Mouse (Mus musculus): ENCODE measurements around the gene Glb1l.
A peak's percentile ranks its signal among the peaks of the same experiment; 100 is the strongest.

The Glb1l gene

GRCm38 (mm10) chr1:75192452-75192851 is 18.2 kb downstream of the Glb1l start:
- DNase-seq (ENCODE audit: low read depth, low spot score) = no peak

- DNase-seq (ENCODE audit: low read depth, low spot score) = peak; percentile 99
Observed at GRCm38 (mm10) chr1:75191622-75192402, 18.8 kb downstream of the Glb1l start, which contains the start of the genes Ankzf1 and Atg9a. Gene Ankzf1 (plus strand): TSS chr1:75192151. Gene Atg9a (minus strand): TSS chr1:75192196.

GRCm38 (mm10) chr1:75191258-75191621 is 19.4 kb downstream of the Glb1l start:
- no peak for DNase-seq (ENCODE audit: low read depth, low spot score)

GRCm38 (mm10) chr1:75190577-75190976 is 20.0 kb downstream of the Glb1l start:
- no peak for DNase-seq (ENCODE audit: low read depth, low spot score)

GRCm38 (mm10) chr1:75187914-75188483 is 22.6 kb downstream of the Glb1l start:
- DNase-seq (ENCODE audit: low read depth, low spot score) = no peak

GRCm38 (mm10) chr1:75187126-75187525 is 23.5 kb downstream of the Glb1l start:
- no peak for DNase-seq (ENCODE audit: low read depth, low spot score)

- no peak for DNase-seq (ENCODE audit: low read depth, low spot score)
Observed at GRCm38 (mm10) chr1:75185495-75185894, 25.1 kb downstream of the Glb1l start.

GRCm38 (mm10) chr1:75182160-75182559 is 28.5 kb downstream of the Glb1l start:
- peak; percentile 43 for DNase-seq (ENCODE audit: low read depth, low spot score)

GRCm38 (mm10) chr1:75181377-75181870 is 29.2 kb downstream of the Glb1l start:
- no peak for DNase-seq (ENCODE audit: low read depth, low spot score)

GRCm38 (mm10) chr1:75180741-75181140 is 29.9 kb downstream of the Glb1l start:
- DNase-seq (ENCODE audit: low read depth, low spot score) = no peak

GRCm38 (mm10) chr1:75180105-75180590 is 30.5 kb downstream of the Glb1l start, which contains the start of gene Abcb6:
Gene Abcb6 (minus strand): TSS chr1:75180392.
- peak; percentile 97 for DNase-seq (ENCODE audit: low read depth, low spot score)

GRCm38 (mm10) chr1:75179334-75180104 is 31.1 kb downstream of the Glb1l start:
- DNase-seq (ENCODE audit: low read depth, low spot score) = peak; percentile 69

GRCm38 (mm10) chr1:75168472-75169464 is 41.8 kb downstream of the Glb1l start, which contains the start of gene Zfand2b:
Gene Zfand2b (plus strand): TSS chr1:75168646.
- peak; percentile 98 for DNase-seq (ENCODE audit: low read depth, low spot score)

GRCm38 (mm10) chr1:75168093-75168471 is 42.5 kb downstream of the Glb1l start:
- DNase-seq (ENCODE audit: low read depth, low spot score) = no peak

- no peak for DNase-seq (ENCODE audit: low read depth, low spot score)
Observed at GRCm38 (mm10) chr1:75160256-75160617, 50.4 kb downstream of the Glb1l start.

- no peak for DNase-seq (ENCODE audit: low read depth, low spot score)
Observed at GRCm38 (mm10) chr1:75159540-75160255, 50.9 kb downstream of the Glb1l start.

- no peak for DNase-seq (ENCODE audit: low read depth, low spot score)
Observed at GRCm38 (mm10) chr1:75158990-75159389, 51.6 kb downstream of the Glb1l start.

GRCm38 (mm10) chr1:75155837-75156236 is 54.8 kb downstream of the Glb1l start:
- no peak for DNase-seq (ENCODE audit: low read depth, low spot score)

- no peak for DNase-seq (ENCODE audit: low read depth, low spot score)
Observed at GRCm38 (mm10) chr1:75148727-75149126, 61.9 kb downstream of the Glb1l start.

Data from R1 (cell line).